Mouse (Mus musculus) CH12.LX (cell line): Measurements from ENCODE around the gene Cyp27b1. TPM values are rescaled to one million over a fixed set of nuclear protein-coding genes. Genes with fewer than 3 reads are reported as not detected.

Source experiments
- DNase-seq: peaks from one replicate; pipeline ENCODE4 v3.0.0-alpha.2; 2013; ENCODE audit errors: extremely low read depth
- H3K27ac ChIP-seq: 2 replicates; pipeline ENCODE4 v1.5.1; 2012; ENCODE audit warnings: low read depth, mild to moderate bottlenecking, control low read depth, moderate library complexity; ENCODE audit not compliant: insufficient read depth
- H3K27me3 ChIP-seq: replicated peaks from 2 replicates; pipeline ENCODE3; 2012; ENCODE audit warnings: inconsistent platforms
- H3K36me3 ChIP-seq, 2 experiments: replicated peaks in 1 of 2; 2 replicates each; pipeline versions ENCODE3 to v1.6.1; 2012; ENCODE audit warnings: inconsistent platforms in 1 of 2, low read length in 1 of 2, mild to moderate bottlenecking in 1 of 2, mixed read lengths in 1 of 2, moderate library complexity in 1 of 2; ENCODE audit not compliant: control insufficient read depth in 1 of 2, insufficient read depth in 1 of 2
- H3K4me1 ChIP-seq, 2 experiments: 2 replicates each; pipeline ENCODE4 v1.6.1; 2012; ENCODE audit warnings: inconsistent platforms in 1 of 2, moderate library complexity in 1 of 2; ENCODE audit not compliant: insufficient read depth in 2 of 2, control insufficient read depth in 1 of 2
- H3K4me2 ChIP-seq: 2 replicates; pipeline ENCODE4 v1.6.1; 2012; ENCODE audit warnings: low read depth, mild to moderate bottlenecking, control low read depth; ENCODE audit not compliant: poor library complexity, insufficient read depth, severe bottlenecking
- H3K4me3 ChIP-seq, 3 experiments: fragments of 150-350 bp in 1 of 3; sonication (generic) in 1 of 3; replicated peaks in 1 of 3; 2 replicates each; pipeline versions ENCODE3 to v1.5.1; 2011 to 2012; ENCODE audit warnings: low read depth in 2 of 3, low read length in 2 of 3, mild to moderate bottlenecking in 2 of 3, moderate library complexity in 2 of 3, control low read depth in 1 of 3, improper control_type of control experiment in 1 of 3, inconsistent platforms in 1 of 3, mixed read lengths in 1 of 3; ENCODE audit not compliant: poor library complexity in 1 of 3
- H3K79me2 ChIP-seq: replicated peaks from 2 replicates; pipeline ENCODE4 v1.6.1; 2012; ENCODE audit warnings: mild to moderate bottlenecking, moderate library complexity; ENCODE audit not compliant: control insufficient read depth, poor library complexity, insufficient read depth, severe bottlenecking; ENCODE audit errors: extremely low read depth
- H3K9ac ChIP-seq: 2 replicates; pipeline ENCODE4 v1.6.1; 2012; ENCODE audit warnings: low read depth, mild to moderate bottlenecking, control low read depth, moderate library complexity; ENCODE audit not compliant: insufficient read depth
- H3K9me3 ChIP-seq: replicated peaks from 2 replicates; pipeline ENCODE3; 2012; ENCODE audit warnings: low read length, inconsistent platforms, mixed read lengths
- BHLHE40 ChIP-seq: IDR thresholded peaks from 2 replicates; pipeline ENCODE4 v1.6.1; 2011; ENCODE audit warnings: mild to moderate bottlenecking, low read depth, low read length, improper control_type of control experiment
- CHD2 ChIP-seq: IDR thresholded peaks from 2 replicates; pipeline ENCODE4 v1.6.1; 2011; ENCODE audit warnings: low read length, improper control_type of control experiment
- IRF4 ChIP-seq: IDR thresholded peaks from 2 replicates; pipeline ENCODE4 v1.6.1; 2014; ENCODE audit warnings: low read depth, mild to moderate bottlenecking, inconsistent platforms, low read length, improper control_type of control experiment
- MAFK ChIP-seq: IDR thresholded peaks from 2 replicates; pipeline ENCODE4 v1.6.1; 2011; ENCODE audit warnings: low read length, improper control_type of control experiment; ENCODE audit not compliant: insufficient replicate concordance
- MAZ ChIP-seq: IDR thresholded peaks from 2 replicates; pipeline ENCODE4 v1.6.1; 2012; ENCODE audit warnings: low read depth, mild to moderate bottlenecking, inconsistent platforms, low read length, improper control_type of control experiment, moderate library complexity
- NELFE ChIP-seq: IDR thresholded peaks from 2 replicates; pipeline ENCODE4 v1.6.1; 2011; ENCODE audit warnings: low read depth, low read length, improper control_type of control experiment
- POLR2AphosphoS2 ChIP-seq: IDR thresholded peaks from 2 replicates; pipeline ENCODE4 v1.6.1; 2011; ENCODE audit warnings: low read depth, low read length, improper control_type of control experiment
- dilution Hi-C: fragments of 300-500 bp; cut with MboI; formaldehyde crosslinking; loops from 2 replicates; pipeline ENCODE4 v1.14.3; 2020; ENCODE audit warnings: low sequenced_read_pairs; ENCODE audit not compliant: extremely low pct_unique_long_range_greater_than_20kb, extremely low pct_ligation_motif_present
- in situ Hi-C: fragments of 300-500 bp; cut with MboI; formaldehyde crosslinking; loops from 3 replicates; pipeline ENCODE4 v1.14.3; 2019; ENCODE audit warnings: low sequenced_read_pairs, low pct_ligation_motif_present, low pct_unique_long_range_greater_than_20kb, mixed read lengths
- polyA plus RNA-seq: library from polyadenylated mRNA; unstranded; fragments of >175 nt; gene quantifications from 2 replicates; pipeline ENCODE4 v1.2.1, GENCODE M21; 2012; ENCODE audit warnings: low read depth; ENCODE audit not compliant: insufficient read length
- total RNA-seq, 2 experiments: library from RNA; depleted of rRNA; stranded (reverse); fragments of 300-350 nt in 1 of 2; fragments of >200 nt in 1 of 2; gene quantifications; 2 replicates each; pipeline ENCODE4 v1.2.3; 2012 to 2014

The Cyp27b1 gene
- total and polyA plus RNA-seq, 3 experiments = 0.32 to 1.4 (median 0.42) TPM

GRCm38 (mm10) chr10:127101151-127101550, 53.1 kb downstream of the Cyp27b1 start:
- dilution Hi-C loops = no loop called here
- no peak overlapping the region for H3K4me3 ChIP-seq
- H3K9me3 ChIP-seq = no peaks in the 10 kb centered on the region
- no peak overlapping the region for H3K27ac ChIP-seq
- H3K79me2 ChIP-seq = no peaks in the 10 kb centered on the region
- in situ Hi-C loops = no loop called here
- peaks cover 0 to 21% of the 10 kb centered on the region in 2 experiments; a peak in 2 of 4 replicates for H3K4me1 ChIP-seq
- H3K36me3 ChIP-seq = peaks cover 51 to 77% of the 10 kb centered on the region in 2 experiments
- no peaks in the 10 kb centered on the region for H3K27me3 ChIP-seq
- no peak for DNase-seq
- H3K4me2 ChIP-seq = no peak overlapping the region
- no peak overlapping the region for H3K9ac ChIP-seq
- TF ChIP-seq POLR2AphosphoS2 = no peak
- TF ChIP-seq MAFK = no peak
- TF ChIP-seq IRF4 = no peak
- TF ChIP-seq CHD2 = no peak
- TF ChIP-seq BHLHE40 = no peak
- TF ChIP-seq MAZ = no peak
- no peak for TF ChIP-seq NELFE

Other genes with a start within 250 kb of the Cyp27b1 start
- 16.7 and 19.8 TPM in 2 replicates for gene Atp23, start 146.9 kb upstream of the Cyp27b1 start, total RNA-seq (2012; rRNA removed)
- gene Atp23, start 146.9 kb upstream of the Cyp27b1 start, total RNA-seq (2014; rRNA removed) = 15.4 and 17.2 TPM in 2 replicates
- gene Atp23, start 146.9 kb upstream of the Cyp27b1 start, polyA plus RNA-seq = 16.9 and 18.9 TPM in 2 replicates
- gene Ctdsp2, start 69.5 kb upstream of the Cyp27b1 start, total RNA-seq (2012; rRNA removed) = 13.2 and 20.2 TPM in 2 replicates
- 7.5 and 8.9 TPM in 2 replicates for gene Ctdsp2, start 69.5 kb upstream of the Cyp27b1 start, total RNA-seq (2014; rRNA removed)
- 17.7 and 21.9 TPM in 2 replicates for gene Ctdsp2, start 69.5 kb upstream of the Cyp27b1 start, polyA plus RNA-seq
- gene Avil, start 47.5 kb upstream of the Cyp27b1 start, total RNA-seq (2012; rRNA removed) = 2.1 and 2.7 TPM in 2 replicates
- gene Avil, start 47.5 kb upstream of the Cyp27b1 start, total RNA-seq (2014; rRNA removed) = 8.2 and 9.9 TPM in 2 replicates
- gene Avil, start 47.5 kb upstream of the Cyp27b1 start, polyA plus RNA-seq = 18.8 and 20.0 TPM in 2 replicates
- 72.0 and 78.0 TPM in 2 replicates for gene Tsfm, start 17.4 kb upstream of the Cyp27b1 start, total RNA-seq (2012; rRNA removed)
- gene Tsfm, start 17.4 kb upstream of the Cyp27b1 start, total RNA-seq (2014; rRNA removed) = 88.9 and 93.9 TPM in 2 replicates
- gene Tsfm, start 17.4 kb upstream of the Cyp27b1 start, polyA plus RNA-seq = 53.0 and 53.2 TPM in 2 replicates
- gene Mettl1, start 6.8 kb upstream of the Cyp27b1 start, total RNA-seq (2012; rRNA removed) = 28.4 and 32.7 TPM in 2 replicates
- 19.6 and 21.6 TPM in 2 replicates for gene Mettl1, start 6.8 kb upstream of the Cyp27b1 start, total RNA-seq (2014; rRNA removed)
- gene Mettl1, start 6.8 kb upstream of the Cyp27b1 start, polyA plus RNA-seq = 44.0 and 49.4 TPM in 2 replicates
- gene Eef1akmt3, start 6.7 kb upstream of the Cyp27b1 start, total RNA-seq (2012; rRNA removed) = 0.76 and 0.98 TPM in 2 replicates
- gene Eef1akmt3, start 6.7 kb upstream of the Cyp27b1 start, total RNA-seq (2014; rRNA removed) = 0.62 and 0.78 TPM in 2 replicates
- gene Eef1akmt3, start 6.7 kb upstream of the Cyp27b1 start, polyA plus RNA-seq = 1.1 and 1.2 TPM in 2 replicates
- gene March9, start 11.9 kb downstream of the Cyp27b1 start, total RNA-seq (2012; rRNA removed) = 3.4 and 3.6 TPM in 2 replicates
- gene March9, start 11.9 kb downstream of the Cyp27b1 start, total RNA-seq (2014; rRNA removed) = 0.58 and 0.68 TPM in 2 replicates
- 0.97 and 1.0 TPM in 2 replicates for gene March9, start 11.9 kb downstream of the Cyp27b1 start, polyA plus RNA-seq
- 257 and 304 TPM in 2 replicates for gene Cdk4, start 15.3 kb downstream of the Cyp27b1 start, total RNA-seq (2012; rRNA removed)
- 799 and 864 TPM in 2 replicates for gene Cdk4, start 15.3 kb downstream of the Cyp27b1 start, total RNA-seq (2014; rRNA removed)
- gene Cdk4, start 15.3 kb downstream of the Cyp27b1 start, polyA plus RNA-seq = 839 and 921 TPM in 2 replicates
- gene Tspan31, start 22.0 kb downstream of the Cyp27b1 start, total RNA-seq (2012; rRNA removed) = 81.5 and 85.9 TPM in 2 replicates
- 110 and 148 TPM in 2 replicates for gene Tspan31, start 22.0 kb downstream of the Cyp27b1 start, total RNA-seq (2014; rRNA removed)
- 72.8 and 79.9 TPM in 2 replicates for gene Tspan31, start 22.0 kb downstream of the Cyp27b1 start, polyA plus RNA-seq
- 43.5 and 46.0 TPM in 2 replicates for gene Agap2, start 27.0 kb downstream of the Cyp27b1 start, total RNA-seq (2012; rRNA removed)
- gene Agap2, start 27.0 kb downstream of the Cyp27b1 start, total RNA-seq (2014; rRNA removed) = 24.8 and 27.8 TPM in 2 replicates
- gene Agap2, start 27.0 kb downstream of the Cyp27b1 start, polyA plus RNA-seq = 26.1 and 27.8 TPM in 2 replicates
- gene Os9, start 72.9 kb downstream of the Cyp27b1 start, total RNA-seq (2012; rRNA removed) = 81.1 and 82.7 TPM in 2 replicates
- 41.0 and 42.8 TPM in 2 replicates for gene Os9, start 72.9 kb downstream of the Cyp27b1 start, total RNA-seq (2014; rRNA removed)
- 61.9 and 78.2 TPM in 2 replicates for gene Os9, start 72.9 kb downstream of the Cyp27b1 start, polyA plus RNA-seq
- 15.5 and 17.5 TPM in 2 replicates for gene B4galnt1, start 117.0 kb downstream of the Cyp27b1 start, total RNA-seq (2012; rRNA removed)
- 0.74 and 0.98 TPM in 2 replicates for gene B4galnt1, start 117.0 kb downstream of the Cyp27b1 start, total RNA-seq (2014; rRNA removed)
- 1.9 and 2.3 TPM in 2 replicates for gene B4galnt1, start 117.0 kb downstream of the Cyp27b1 start, polyA plus RNA-seq
- gene Slc26a10, start 132.4 kb downstream of the Cyp27b1 start, total RNA-seq (2012; rRNA removed) = 1.2 and 1.7 TPM in 2 replicates
- 0.05 TPM in 2 replicates for gene Slc26a10, start 132.4 kb downstream of the Cyp27b1 start, total RNA-seq (2014; rRNA removed)
- gene Slc26a10, start 132.4 kb downstream of the Cyp27b1 start, polyA plus RNA-seq = 0.16 and 0.44 TPM in 2 replicates
- gene Arhgef25, start 141.8 kb downstream of the Cyp27b1 start, total RNA-seq (2012; rRNA removed) = 8.6 and 8.7 TPM in 2 replicates
- 3.3 and 4.0 TPM in 2 replicates for gene Arhgef25, start 141.8 kb downstream of the Cyp27b1 start, total RNA-seq (2014; rRNA removed)
- gene Arhgef25, start 141.8 kb downstream of the Cyp27b1 start, polyA plus RNA-seq = 8.3 and 11.1 TPM in 2 replicates
- 26.9 and 27.6 TPM in 2 replicates for gene Dtx3, start 147.5 kb downstream of the Cyp27b1 start, total RNA-seq (2012; rRNA removed)
- 18.9 and 19.2 TPM in 2 replicates for gene Dtx3, start 147.5 kb downstream of the Cyp27b1 start, total RNA-seq (2014; rRNA removed)
- 51.2 and 54.4 TPM in 2 replicates for gene Dtx3, start 147.5 kb downstream of the Cyp27b1 start, polyA plus RNA-seq
- 22.7 TPM in 2 replicates for gene Pip4k2c, start 163.3 kb downstream of the Cyp27b1 start, total RNA-seq (2012; rRNA removed)
- 12.5 and 13.3 TPM in 2 replicates for gene Pip4k2c, start 163.3 kb downstream of the Cyp27b1 start, total RNA-seq (2014; rRNA removed)
- gene Pip4k2c, start 163.3 kb downstream of the Cyp27b1 start, polyA plus RNA-seq = 23.3 and 24.7 TPM in 2 replicates
- 1.3 and 2.1 TPM in 2 replicates for gene Kif5a, start 215.1 kb downstream of the Cyp27b1 start, total RNA-seq (2012; rRNA removed)
- gene Kif5a, start 215.1 kb downstream of the Cyp27b1 start, total RNA-seq (2014; rRNA removed) = not detected in 2 replicates
- 0.14 and 0.46 TPM in 2 replicates for gene Kif5a, start 215.1 kb downstream of the Cyp27b1 start, polyA plus RNA-seq
- 88.5 and 91.9 TPM in 2 replicates for gene Dctn2, start 218.1 kb downstream of the Cyp27b1 start, total RNA-seq (2012; rRNA removed)
- 66.3 and 67.3 TPM in 2 replicates for gene Dctn2, start 218.1 kb downstream of the Cyp27b1 start, total RNA-seq (2014; rRNA removed)
- 79.1 and 94.1 TPM in 2 replicates for gene Dctn2, start 218.1 kb downstream of the Cyp27b1 start, polyA plus RNA-seq
- gene Mbd6, start 240.8 kb downstream of the Cyp27b1 start, total RNA-seq (2012; rRNA removed) = 2.7 and 3.3 TPM in 2 replicates
- 0.51 and 0.74 TPM in 2 replicates for gene Mbd6, start 240.8 kb downstream of the Cyp27b1 start, total RNA-seq (2014; rRNA removed)
- 16.5 and 17.7 TPM in 2 replicates for gene Mbd6, start 240.8 kb downstream of the Cyp27b1 start, polyA plus RNA-seq